Mouse (Mus musculus): ENCODE results near the gene Tas2r118. TPM values are rescaled to one million over a fixed set of nuclear protein-coding genes. Genes with fewer than 3 reads are reported as not detected.

Tas2r118 gene
- polyA plus RNA-seq, 1 experiment from 2014 or later = not detected

Other genes with a start within 250 kb of the Tas2r118 start
- 3.4 TPM in 2 replicates for gene Cadps2, start 130.6 kb downstream of the Tas2r118 start, polyA plus RNA-seq (2016; fragmentation: Nextera tagmentation; extraction: Ambion mirVana)
- gene Slc13a1, start 198.0 kb upstream of the Tas2r118 start, polyA plus RNA-seq (2016; fragmentation: Nextera tagmentation; extraction: Ambion mirVana) = 0.09 and 0.13 TPM in 2 replicates

Data from hindbrain, embryonic 12.5 days (tissue).